Mouse (Mus musculus) liver (tissue): ENCODE measurements around the gene Cradd.
A peak's percentile ranks its signal among the peaks of the same experiment; 100 is the strongest.

Experiments
- DNase-seq: peaks from one replicate; pipeline ENCODE4 v3.0.0-alpha.2; 2020; ENCODE audit warnings: mixed read lengths

Cradd gene

GRCm38 (mm10) chr10:95268366-95268765 is 55.6 kb downstream of the Cradd start:
- DNase-seq = no peak

GRCm38 (mm10) chr10:95266983-95267382 is 57.0 kb downstream of the Cradd start:
- DNase-seq = no peak

GRCm38 (mm10) chr10:95266041-95266762 is 57.7 kb downstream of the Cradd start:
- DNase-seq = no peak

GRCm38 (mm10) chr10:95265576-95265975 is 58.4 kb downstream of the Cradd start:
- DNase-seq = no peak

- DNase-seq = peak; percentile 41
Measured at GRCm38 (mm10) chr10:95264485-95265321, 59.2 kb downstream of the Cradd start.

GRCm38 (mm10) chr10:95262388-95262787 is 61.5 kb downstream of the Cradd start:
- DNase-seq = peak; percentile 24

GRCm38 (mm10) chr10:95261279-95261678 is 62.7 kb downstream of the Cradd start:
- no peak for DNase-seq

- DNase-seq = no peak
Measured at GRCm38 (mm10) chr10:95260420-95260819, 63.5 kb downstream of the Cradd start.

GRCm38 (mm10) chr10:95258471-95259155 is 65.3 kb downstream of the Cradd start:
- no peak for DNase-seq

- DNase-seq = no peak
Measured at GRCm38 (mm10) chr10:95257979-95258378, 66.0 kb downstream of the Cradd start.

- DNase-seq = no peak
Measured at GRCm38 (mm10) chr10:95256095-95256494, 67.8 kb downstream of the Cradd start.

- no peak for DNase-seq
Measured at GRCm38 (mm10) chr10:95255018-95255680, 68.8 kb downstream of the Cradd start.

- no peak for DNase-seq
Measured at GRCm38 (mm10) chr10:95254453-95255001, 69.4 kb downstream of the Cradd start.

GRCm38 (mm10) chr10:95254046-95254445 is 69.9 kb downstream of the Cradd start:
- no peak for DNase-seq

GRCm38 (mm10) chr10:95251674-95252073 is 72.3 kb downstream of the Cradd start:
- DNase-seq = no peak

GRCm38 (mm10) chr10:95248362-95248761 is 75.6 kb downstream of the Cradd start:
- DNase-seq = peak; percentile 48

- no peak for DNase-seq
Measured at GRCm38 (mm10) chr10:95246696-95247095, 77.2 kb downstream of the Cradd start.

- DNase-seq = no peak
Measured at GRCm38 (mm10) chr10:95245680-95245982, 78.3 kb downstream of the Cradd start.

GRCm38 (mm10) chr10:95244961-95245679 is 78.8 kb downstream of the Cradd start:
- DNase-seq = no peak

- DNase-seq = no peak
Measured at GRCm38 (mm10) chr10:95239196-95240069, 84.5 kb downstream of the Cradd start.

GRCm38 (mm10) chr10:95238667-95239066 is 85.3 kb downstream of the Cradd start:
- DNase-seq = no peak
